Mouse (Mus musculus): ENCODE measurements around the gene Ppp1r36.
"Not testable (repeated sequence)": the region's sequence is repeated elsewhere in the genome, so short reads cannot be mapped to it uniquely, and the experiment has no call there.

The Ppp1r36 gene

DNA sequence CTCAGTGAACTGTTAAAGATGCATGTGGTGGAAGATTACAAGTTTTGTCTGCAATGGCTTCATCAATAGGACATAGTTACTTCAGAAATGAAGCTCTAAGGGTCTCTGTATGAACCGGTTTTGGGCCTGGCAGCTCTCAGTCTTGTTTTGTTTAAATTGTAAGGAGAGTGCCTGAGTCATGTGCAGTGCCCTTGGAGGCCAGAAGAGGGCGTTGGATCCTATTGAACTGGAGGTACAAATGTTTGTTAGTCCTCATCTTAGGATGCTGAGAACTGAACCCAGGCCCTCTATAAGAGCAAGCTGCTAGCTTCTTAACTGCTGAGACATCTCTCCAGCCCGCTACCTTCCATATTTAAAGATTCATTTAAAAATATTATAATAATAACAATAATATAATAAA, 15.7 kb upstream of the Ppp1r36 start:
- DNase-seq, result no peak

DNA sequence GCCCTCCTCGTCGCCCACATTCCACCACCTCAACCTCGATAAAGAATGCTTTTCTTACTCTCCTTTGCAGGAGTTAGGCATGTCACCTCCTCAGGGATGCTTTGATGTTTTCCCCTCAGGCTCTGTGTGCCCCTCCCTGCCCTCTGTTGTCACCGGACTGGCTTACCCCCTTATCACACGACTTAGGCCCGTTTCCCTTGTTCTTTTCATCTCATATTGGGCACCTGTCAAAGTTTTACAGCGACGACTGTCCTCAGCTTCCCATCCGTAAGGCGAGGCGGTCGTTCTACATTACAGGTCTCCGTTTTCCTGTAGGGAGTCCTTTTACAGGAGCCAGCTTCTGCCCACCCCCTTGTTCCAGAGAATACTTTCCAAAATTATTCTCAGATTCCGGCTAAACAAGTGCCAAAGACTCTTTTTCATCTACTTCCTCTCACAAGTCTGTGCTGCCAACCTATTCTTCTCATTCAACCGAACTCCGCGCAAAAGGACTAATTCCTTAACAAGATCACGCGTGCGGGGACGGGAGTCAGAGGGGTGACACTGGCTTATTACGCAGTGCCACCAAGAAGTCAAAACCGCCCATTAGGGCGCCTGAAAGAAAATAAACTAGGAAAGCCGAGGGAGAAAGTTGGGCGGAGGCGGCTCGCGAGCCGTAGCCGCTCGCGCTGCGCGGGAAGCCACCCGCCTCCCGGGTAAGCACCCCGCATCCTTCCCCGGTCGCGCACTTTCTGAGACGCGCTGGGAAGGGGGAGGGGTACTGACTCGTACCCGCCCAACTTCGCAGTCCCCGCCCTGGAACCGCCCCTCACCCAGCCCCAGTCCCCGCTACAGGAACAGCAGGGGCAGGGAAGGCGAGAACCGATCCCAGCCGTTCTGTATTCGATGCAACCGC, 14.1 kb upstream of the Ppp1r36 start:
- DNase-seq, result no peak

DNA sequence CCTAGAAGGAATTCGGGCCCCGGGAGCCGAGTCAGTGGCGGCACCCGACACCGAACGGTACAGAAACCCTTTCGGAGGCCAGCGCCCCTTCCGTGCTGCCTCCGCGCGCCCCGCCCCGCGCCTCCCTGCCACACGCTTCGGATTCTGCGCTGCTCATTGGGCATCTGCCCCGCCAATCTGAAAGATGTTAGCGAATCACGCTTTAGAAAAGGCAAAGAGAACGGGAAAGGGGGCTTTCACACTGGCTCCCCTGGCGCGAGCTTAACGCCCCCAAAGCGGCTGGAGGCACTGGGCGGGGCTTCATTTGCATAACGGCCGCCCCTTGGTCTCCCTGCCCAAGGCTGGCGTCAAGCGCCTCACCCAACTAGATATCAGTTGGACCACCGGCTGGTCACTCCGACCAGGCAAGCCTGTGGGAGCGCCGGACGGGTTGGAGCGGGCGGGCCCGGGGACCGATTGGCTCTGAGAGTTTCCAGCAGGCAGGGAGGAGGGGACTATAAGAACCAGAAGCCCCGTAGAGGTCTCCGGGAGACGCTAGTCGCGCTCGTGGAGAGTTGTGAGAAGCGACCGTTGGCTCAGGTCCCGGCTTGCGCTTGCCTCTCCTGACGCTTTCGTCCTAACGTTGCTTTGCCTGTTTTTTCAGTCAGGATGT, 13.3 kb upstream of the Ppp1r36 start, which contains the start of gene Hspa2:
TSS of gene Hspa2 (plus strand) at position 291 of the 652 bp plus-strand sequence.
- peak; percentile 100 for DNase-seq

DNA sequence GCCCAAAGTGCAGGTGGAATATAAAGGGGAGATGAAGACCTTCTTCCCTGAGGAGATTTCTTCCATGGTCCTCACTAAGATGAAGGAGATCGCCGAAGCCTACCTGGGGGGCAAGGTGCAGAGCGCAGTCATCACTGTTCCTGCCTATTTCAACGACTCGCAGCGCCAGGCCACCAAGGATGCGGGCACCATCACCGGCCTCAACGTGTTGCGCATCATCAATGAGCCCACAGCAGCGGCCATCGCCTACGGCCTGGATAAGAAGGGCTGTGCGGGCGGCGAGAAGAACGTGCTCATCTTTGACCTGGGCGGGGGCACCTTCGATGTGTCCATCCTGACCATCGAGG, 12.5 kb upstream of the Ppp1r36 start:
- peak; percentile 10 to 14 for DNase-seq

DNA sequence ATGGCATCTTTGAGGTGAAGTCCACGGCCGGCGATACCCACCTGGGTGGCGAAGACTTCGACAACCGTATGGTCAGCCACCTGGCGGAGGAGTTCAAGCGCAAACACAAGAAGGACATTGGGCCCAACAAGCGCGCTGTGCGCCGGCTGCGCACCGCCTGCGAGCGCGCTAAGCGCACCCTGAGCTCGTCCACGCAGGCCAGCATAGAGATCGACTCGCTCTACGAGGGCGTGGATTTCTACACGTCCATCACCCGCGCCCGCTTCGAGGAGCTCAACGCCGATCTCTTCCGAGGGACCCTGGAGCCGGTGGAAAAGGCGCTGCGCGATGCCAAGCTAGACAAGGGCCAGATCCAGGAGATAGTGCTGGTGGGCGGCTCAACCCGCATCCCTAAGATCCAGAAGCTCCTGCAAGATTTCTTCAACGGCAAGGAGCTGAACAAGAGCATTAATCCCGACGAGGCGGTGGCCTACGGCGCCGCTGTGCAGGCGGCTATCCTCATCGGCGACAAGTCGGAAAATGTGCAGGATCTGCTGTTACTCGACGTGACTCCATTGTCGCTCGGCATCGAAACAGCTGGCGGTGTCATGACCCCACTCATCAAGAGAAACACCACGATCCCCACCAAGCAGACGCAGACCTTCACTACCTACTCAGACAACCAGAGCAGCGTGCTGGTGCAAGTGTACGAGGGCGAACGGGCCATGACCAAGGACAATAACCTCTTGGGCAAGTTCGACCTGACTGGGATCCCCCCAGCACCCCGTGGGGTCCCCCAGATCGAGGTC, 12.0 kb upstream of the Ppp1r36 start:
- DNase-seq, result peak in 1 of 2 experiments; percentile 19

DNA sequence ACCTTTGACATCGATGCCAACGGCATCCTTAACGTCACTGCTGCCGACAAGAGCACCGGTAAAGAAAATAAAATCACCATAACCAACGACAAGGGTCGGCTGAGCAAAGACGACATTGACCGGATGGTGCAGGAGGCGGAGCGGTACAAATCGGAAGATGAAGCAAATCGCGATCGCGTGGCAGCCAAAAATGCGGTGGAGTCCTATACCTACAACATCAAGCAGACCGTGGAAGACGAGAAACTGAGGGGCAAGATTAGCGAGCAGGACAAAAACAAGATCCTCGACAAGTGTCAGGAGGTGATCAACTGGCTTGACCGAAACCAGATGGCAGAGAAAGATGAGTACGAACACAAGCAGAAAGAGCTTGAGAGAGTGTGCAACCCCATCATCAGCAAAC, 11.4 kb upstream of the Ppp1r36 start:
- DNase-seq, result no peak

DNA sequence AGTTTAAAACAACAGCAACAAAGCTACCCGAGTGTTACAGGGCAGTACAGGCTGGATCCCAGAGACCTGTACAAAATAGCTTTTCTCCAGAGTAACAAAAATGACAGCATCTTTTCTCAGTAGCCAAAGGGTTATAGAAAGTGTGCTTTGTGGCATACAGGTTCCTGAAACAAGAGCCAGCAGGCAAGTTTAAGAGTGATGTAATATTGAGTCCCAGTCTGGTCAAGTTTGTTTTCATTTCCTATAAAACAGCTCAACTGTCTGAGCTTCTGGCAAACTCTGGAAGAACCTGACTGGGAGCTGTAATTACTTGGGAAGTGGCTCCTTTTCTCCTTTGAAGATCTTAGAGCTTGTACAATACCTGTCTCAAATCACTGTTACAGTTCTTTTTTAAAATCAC, 10.2 kb upstream of the Ppp1r36 start:
- DNase-seq, result no peak

DNA sequence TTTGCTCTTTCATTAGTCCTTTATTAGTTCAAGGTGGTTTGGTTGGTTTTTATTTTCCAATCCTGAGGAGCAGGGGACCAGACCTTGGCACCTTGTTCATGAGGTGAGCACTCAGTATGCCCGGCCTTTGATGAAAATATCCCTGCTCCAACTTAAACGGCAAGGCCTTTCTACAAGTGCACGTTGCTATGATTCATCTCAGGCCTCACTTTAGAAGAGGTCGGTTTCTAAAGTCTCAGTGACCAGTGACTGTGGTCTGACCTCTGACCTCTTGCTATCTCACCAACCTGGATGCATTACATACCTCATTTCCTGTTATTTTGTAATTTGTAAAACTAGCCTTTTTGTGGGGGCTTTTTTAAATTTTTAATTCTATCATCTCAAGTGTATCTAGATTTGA, 8.2 kb upstream of the Ppp1r36 start:
- DNase-seq, result no peak

DNA sequence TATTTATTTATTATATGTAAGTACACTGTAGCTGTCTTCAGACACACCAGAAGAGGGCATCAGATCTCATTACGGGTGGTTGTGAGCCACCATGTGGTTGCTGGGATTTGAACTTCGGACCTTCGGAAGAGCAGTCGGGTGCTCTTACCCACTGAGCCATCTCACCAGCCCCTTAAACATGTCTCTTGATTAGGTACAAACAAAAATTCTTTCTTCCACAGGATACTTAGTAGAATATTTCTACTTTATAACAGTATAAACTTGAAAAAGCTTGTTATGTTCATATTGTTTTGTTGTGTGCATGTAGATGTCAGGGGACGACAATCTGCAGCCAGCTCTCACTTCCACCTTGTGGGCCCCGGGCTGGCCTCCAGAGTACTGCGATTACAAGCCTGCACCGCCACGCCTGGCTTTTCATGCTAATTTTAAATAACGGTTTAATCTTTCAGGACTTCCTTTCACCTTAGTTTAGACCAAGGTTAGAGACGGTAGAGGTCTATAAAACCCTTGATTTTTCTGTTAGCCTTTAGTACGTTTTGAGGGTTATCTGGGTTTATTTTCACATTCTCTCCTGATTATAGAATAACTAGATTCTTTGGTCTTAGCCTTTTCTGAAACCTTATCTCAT, 1.8 kb upstream of the Ppp1r36 start:
- no peak for DNase-seq

DNA sequence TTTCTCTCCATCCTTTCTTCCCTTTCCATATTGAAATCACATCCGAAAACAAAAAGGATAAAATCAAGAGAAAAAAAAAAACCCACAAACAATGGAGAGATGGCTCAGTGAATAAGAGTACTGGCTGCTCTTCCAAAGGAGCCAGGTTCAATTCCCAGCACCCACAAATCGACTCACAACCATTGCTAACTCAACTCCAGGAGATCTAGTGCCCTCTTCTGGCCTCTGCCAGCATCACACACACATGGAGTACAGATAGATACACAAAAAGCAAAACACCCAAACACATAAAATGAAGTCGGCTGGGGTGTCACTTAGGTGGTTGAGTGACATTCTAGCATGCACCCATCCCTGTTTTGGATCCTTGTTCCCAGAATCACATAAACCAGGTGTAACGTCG, 1.0 kb downstream of the Ppp1r36 start:
- DNase-seq, result no peak

DNA sequence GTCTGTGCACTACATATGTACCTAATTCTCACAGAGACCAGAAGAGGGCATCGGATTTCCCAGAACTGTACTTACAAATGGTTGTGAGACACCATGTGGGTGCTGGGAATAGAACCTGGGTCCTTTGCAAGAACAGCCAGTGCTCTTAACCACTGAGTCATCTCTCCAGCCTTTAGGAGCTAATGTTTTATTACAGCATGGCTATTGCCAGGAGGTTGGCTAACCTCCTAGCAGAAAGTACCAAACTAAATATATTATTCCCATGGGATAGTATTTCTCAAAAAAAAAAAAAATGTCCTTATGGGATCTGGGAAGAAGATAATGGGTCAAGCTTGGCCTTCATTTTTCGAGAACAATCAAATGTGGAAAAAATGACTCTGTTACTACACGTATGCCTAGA, 7.9 kb downstream of the Ppp1r36 start:
- no peak for DNase-seq

DNA sequence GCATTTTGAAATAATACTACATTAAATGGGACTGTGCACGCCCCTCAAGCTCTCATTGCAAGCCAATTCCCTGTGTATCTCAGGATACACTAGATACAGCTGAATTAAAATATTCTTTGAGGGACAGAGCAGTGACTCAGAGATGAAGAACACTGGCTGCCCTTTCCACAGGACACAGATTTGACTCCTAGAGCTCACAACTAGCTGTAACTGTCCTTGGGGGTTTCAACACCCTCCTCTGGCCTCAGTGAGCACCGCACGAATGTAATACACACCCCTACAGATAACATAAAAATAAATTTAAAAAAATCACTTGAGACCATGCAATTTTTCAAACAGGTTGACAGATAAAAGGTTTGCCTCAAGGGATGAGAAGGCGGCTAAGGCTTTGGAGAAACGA, 10.2 kb downstream of the Ppp1r36 start:
- DNase-seq, result no peak

DNA sequence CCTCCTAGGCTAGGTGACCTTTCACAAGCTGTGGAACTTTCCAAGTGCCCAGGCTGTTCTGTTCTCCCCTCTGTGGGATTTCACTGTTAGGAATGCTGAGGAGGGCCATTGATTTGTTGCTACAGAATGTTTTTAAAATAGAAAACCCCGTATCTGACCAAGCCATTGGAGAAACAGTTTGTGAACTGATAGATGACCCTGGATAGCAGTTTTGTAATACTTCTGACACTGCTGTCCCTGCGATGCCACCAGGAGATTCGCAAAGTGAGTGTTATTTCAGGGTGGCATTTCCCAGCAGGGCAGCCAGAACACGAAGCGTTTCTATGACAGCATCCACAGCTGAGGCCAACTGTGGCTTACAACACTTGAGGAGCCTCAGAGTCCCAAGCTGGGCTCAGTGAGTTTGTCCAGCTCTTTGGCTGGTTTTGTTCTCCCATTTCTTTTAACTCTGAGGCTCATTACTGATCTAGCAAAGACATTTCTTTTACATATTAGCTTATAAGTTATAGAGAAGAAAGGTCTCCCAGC, 13.6 kb downstream of the Ppp1r36 start:
- DNase-seq, result no peak

DNA sequence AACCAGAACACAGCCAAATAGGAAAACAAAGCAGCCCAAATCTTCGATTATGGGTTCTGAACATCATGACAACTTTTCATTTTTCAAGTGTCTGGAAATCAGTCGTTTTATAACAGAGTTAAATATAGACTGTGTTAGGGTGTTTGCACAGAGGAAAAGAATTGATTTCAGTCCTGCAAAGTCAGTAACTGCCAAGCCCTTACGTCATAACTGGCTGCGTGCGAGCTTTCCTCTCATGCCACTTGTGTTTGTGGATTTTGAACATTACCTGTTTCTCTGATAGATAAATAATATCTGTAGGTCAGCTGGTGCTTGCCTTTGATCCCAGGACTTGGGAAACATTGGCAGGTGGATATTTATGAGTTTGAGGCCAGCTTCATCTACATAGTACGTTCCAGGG, 14.1 kb downstream of the Ppp1r36 start:
- no peak for DNase-seq

DNA sequence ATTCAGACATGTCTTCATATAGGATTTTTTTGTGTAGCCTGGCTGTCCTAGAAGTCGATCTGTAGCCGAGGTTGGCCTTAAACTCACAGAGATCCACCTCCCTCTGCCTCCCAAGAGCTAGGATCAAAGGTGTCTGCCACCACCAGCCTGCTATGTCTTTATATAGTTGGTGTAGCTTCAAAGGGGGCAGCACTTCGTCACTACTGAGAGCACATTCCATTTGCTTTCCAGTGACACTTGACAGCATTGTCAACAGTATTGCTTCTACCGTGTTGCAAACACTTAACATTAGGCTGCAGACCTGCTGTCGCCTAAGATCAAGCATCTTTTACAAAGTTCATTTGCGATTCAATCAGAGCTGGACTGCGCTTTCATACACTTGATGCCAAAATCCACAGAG, 16.8 kb downstream of the Ppp1r36 start:
- DNase-seq, result no peak

DNA sequence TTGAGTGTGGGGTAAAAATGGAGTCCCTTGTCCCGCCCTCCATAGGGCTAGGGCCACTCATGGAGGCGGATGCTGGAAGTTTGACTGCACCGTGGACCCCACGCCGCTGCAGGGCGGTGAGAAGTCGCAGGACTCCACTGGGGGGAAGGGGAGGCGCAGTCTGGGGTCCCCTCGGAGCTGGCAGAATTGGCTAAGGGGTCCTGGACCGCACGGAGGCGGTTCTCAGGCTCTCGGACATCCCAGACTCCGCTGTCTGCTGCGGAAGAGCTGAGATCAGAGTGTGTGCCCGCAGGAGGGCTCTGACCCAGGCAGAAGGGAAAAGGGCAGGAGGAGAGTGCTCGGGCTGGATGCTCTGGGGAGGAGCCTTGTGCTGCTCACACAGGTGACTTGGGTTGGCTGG, 17.7 kb downstream of the Ppp1r36 start:
- no peak for DNase-seq

DNA sequence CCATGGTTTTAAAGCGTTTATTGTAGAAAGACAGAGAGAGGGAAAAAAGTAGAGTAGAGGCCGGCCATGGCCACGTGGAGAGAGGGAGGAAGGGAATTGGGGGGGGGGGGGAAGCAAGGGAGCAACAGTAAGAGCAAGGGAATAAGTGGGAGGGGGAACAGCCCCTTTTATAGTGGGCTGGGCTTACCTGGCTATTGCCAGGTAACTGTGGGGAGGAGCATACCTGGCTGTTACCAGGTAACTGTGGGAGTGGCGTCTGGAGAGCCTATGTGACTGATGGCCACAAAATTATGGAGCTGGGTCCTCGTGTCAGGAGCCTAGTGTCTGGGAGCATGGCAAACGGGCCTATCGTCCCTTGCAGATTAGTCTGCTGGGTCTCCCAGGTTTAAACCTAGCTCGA, 18.2 kb downstream of the Ppp1r36 start:
- DNase-seq, result no peak

DNA sequence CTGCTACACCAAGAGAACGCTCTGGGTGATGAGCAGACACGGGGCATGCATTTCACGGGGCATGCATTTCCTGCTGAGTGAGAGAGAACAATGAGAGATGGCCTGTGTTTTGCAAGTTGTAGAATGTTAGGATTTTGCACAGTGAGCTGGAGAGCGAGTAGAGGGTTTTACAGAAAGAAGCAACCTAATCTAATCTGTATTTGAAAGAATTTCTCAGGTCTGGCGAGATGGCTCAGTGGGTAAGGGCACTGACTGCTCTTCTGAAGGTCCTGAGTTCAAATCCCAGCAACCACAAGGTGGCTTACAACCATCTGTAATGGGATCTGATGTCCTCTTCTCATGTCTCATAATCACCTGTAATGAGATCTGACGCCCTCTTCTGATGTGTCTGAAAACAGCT, 26.1 kb downstream of the Ppp1r36 start:
- DNase-seq, result not testable (repeated sequence)

DNA sequence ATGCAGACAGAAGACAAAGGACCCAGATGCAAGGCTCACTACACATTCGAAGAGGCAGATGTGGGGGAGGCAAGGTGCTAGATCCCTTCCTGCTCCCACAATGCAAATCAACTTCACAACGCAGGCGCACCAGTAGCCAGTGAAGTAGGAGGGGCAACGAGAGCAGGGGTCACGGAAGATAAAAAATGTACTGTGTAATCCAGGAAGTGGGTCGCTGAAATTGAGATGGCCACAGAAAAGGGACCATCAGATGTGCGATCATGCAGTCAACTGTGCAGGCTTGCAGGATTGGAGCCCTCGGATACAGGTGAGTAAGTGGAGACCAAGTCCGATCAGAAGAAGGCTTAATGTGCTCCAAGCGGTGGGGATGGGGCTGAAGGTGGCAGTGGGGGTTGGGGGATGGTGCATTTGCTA, 27.0 kb downstream of the Ppp1r36 start:
- DNase-seq, result peak; percentile 13 to 18

DNA sequence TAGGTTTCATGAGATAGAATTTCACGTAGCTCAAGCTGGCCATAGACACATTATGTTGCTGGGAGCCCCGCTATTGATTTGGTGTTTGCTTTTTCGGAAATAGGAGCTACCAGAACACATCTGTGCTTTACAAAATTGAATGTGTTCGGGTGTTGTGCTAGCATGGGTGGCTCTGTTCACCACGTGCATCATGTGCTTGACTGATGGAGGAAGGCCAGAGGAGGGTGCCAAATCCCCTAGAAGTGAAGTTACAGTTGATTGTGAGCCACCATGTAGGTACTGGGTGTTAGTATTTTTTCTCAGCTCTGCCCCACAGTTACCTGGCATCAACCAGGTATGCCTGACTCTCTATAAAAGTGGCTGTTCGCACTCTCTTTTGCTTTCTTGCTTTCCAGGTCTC, 27.5 kb downstream of the Ppp1r36 start:
- no peak for DNase-seq

DNA sequence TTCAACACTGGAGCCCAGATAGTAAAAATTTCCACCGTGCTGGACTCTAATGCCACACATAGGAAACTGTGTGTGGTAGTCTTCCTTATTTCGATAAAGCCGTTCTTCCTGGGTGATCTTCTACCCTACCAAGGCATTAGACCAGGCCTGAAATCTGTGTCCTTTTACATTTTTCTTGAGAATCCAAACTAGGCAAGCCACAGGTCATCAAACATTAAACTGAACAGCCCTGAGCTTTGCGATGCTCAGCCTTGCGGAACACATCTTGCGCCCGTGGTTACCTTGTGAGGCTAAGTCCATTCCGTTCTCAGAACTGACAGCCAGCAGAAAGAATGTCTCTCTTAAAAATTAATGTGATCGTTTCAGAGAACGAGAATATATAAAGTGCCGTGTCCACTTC, 28.9 kb downstream of the Ppp1r36 start:
- peak; percentile 72 to 84 for DNase-seq

DNA sequence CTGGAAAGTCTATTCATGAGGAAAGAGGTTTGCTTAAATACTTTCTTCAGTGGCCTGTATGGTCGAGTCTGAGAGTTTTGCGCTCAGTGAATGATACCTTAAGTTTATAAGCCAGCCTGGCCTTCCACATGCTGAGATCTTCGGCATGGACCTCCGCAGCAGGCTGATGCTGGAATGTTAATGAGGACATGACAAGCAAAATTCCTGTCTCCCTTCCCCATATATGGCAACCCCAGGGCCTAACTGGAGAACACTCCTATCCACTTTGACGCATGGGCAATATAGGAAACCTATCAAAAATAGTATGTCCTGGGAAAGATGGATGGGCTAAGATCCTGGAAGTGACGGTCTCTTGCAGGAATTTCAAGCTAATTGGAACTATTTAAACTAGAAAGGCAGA, 30.8 kb downstream of the Ppp1r36 start:
- no peak for DNase-seq

DNA sequence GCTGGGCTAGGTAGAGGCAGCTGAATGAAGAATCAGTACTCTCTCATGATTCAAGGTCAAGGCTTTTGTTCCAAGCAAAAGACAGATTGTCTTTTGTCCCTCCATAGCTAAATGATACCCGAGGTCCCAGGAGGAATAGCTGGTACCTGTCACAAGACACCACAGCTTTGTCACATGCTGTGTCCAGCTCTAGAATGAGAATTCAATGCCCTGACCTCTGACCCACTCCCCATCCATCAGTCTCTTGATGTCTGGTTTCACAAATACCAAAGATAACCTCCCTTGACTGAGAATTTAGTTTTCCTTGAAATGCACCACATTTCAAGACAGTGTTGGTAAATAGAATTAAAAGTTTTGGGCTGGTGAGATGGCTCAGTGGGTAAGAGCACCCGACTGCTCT, 34.9 kb downstream of the Ppp1r36 start:
- DNase-seq, result no peak

All from kidney, adult 8-10 months (tissue).